Mouse (Mus musculus): Measurements from ENCODE around the gene Ftl1.
A peak's percentile ranks its signal among the peaks of the same experiment; 100 is the strongest.
"Not testable (repeated sequence)": the region's sequence is repeated elsewhere in the genome, so short reads cannot be mapped to it uniquely, and the experiment has no call there.

Ftl1 gene

GRCm38 (mm10) chr7:45476453-45476852, 16.8 kb upstream of the Ftl1 start:
- DNase-seq (ENCODE audit: low read depth, low spot score), result no peak

- DNase-seq (ENCODE audit: low read depth, low spot score), result no peak
Observed at GRCm38 (mm10) chr7:45475291-45475969, 15.7 kb upstream of the Ftl1 start.

DNA sequence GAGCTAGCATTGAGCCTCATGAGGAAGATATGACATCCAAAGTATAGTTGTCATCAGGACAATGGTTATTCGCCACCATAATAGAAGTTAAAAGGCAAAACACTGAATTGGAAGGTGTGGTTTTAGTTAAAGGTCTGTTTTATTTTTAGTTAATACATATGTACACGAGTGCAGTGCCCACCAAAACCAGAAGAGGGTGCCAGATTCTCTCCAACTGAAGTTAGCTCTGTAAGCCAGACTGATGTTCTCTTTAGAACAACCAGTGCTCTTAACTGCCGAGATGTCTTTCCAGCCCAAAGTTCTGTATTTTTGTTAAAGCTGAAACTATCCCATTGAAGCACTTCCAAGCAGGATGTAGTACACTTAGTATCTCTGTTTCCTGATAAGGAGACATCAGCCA, 11.2 kb upstream of the Ftl1 start:
- DNase-seq (ENCODE audit: low read depth, low spot score), result peak; percentile 65

DNA sequence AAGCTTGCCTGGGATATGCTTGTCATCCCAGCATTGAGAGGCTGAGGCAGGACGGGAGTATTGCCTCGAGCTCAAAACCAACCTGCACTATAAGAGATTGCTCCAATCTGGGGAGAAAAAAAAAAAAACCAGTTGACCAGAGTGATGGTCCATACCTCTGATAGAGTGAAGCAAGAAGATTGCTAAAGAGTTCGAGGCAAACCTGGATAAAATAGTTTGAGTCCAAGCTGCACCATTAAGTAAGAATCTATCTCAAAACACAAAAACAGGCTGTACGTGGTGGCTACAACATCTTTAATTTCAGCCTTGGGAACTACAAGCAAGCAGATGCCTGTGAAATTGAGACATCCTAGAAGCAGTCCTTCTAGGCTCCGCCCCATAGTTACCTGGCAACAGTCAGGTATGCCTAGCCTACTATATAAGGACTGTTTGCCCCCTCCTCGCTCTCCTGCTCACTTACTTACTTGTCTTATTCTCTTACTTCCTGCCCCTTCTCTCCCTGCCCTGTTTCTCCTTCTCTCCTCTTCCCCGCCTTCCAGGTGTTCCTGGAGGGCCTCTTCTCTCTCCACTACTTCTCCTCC, 7.5 kb upstream of the Ftl1 start:
- no peak for DNase-seq (ENCODE audit: low read depth, low spot score)

DNA sequence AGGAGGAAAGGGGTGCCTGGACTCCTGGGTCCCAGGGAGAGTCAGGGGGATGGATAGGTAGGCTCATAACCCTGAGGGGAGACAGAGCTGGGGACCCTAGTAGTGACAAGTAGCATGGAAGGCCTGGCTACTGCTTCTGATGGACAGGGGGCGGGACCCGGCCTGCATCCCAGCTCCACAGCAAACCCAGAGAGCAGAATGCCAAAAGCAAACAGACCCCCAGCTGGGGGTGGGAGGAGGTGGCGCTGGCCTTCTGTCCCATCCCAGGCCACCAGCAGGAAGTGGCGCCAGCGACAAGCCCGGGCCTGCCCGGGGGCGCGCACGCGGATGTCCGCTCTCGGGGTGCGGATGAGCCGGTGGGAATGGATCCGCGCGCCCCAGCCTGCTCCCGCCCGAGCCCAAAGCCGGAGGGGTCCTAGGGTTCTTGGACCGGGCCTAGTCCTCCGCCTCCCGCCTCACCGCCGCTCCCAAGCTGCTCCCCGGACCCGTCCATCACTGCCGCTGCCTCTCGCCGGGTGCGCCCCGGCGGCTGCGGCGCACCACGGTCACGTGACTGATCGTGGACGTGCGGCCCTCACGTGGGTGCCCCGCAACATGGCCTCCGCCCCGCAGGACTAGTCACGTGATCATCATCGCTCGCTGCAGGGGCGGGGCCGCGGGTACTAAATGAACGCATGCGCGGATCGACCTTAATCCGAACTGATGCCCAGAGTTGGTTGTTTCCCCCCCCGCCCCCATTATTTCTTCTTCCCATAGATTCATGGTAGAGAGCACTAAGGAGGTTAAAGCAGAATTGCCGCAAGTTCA, 6.8 kb upstream of the Ftl1 start, which contains the start of gene Bax:
TSS of gene Bax (minus strand) at position 616 of the 807 bp plus-strand sequence.
- DNase-seq (ENCODE audit: low read depth, low spot score), result peak; percentile 88

GRCm38 (mm10) chr7:45465549-45465948, 5.9 kb upstream of the Ftl1 start:
- no peak for DNase-seq (ENCODE audit: low read depth, low spot score)

GRCm38 (mm10) chr7:45465112-45465511, 5.4 kb upstream of the Ftl1 start:
- no peak for DNase-seq (ENCODE audit: low read depth, low spot score)

- no peak for DNase-seq (ENCODE audit: low read depth, low spot score)
Observed at GRCm38 (mm10) chr7:45463987-45464778, 4.5 kb upstream of the Ftl1 start.

DNA sequence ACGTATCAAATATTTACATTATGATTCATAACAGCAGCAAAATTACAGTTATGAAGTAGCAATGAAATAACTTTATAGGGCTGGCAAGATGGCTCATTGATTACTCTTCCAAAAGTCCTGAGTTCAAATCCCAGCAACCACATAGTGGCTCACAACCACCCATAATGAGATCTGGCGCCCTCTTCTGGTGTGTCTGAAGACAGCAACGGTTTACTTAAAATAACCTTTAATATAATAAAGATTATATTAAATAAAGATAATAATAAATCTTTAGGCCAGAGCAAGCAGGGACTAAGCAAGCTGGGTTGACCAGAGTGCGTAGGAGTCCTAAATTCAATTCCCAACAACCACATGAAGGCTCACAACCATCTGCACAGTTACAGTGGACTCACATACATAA, 3.2 kb upstream of the Ftl1 start:
- DNase-seq (ENCODE audit: low read depth, low spot score), result not testable (repeated sequence)

DNA sequence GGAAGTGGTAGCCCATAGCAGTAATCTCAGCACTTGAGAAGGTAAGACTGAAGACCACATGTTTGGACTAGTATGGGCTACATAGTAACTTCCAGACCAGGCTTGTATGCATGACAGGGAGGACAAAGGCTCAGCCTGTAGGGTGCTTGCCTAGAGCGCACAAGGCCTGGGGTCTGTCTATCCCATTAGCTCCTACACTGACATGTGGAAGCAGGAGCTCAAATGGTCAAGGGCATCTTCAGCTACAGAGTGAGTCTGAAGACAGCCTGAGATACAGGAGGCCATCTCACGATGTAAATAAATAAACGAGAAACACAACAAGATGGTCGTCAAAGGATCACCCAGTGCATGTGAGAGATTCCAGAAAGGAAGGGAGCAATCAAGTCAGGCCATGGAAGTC, 2.6 kb upstream of the Ftl1 start:
- DNase-seq (ENCODE audit: low read depth, low spot score), result no peak

GRCm38 (mm10) chr7:45461781-45462180, 2.1 kb upstream of the Ftl1 start:
- DNase-seq (ENCODE audit: low read depth, low spot score), result no peak

DNA sequence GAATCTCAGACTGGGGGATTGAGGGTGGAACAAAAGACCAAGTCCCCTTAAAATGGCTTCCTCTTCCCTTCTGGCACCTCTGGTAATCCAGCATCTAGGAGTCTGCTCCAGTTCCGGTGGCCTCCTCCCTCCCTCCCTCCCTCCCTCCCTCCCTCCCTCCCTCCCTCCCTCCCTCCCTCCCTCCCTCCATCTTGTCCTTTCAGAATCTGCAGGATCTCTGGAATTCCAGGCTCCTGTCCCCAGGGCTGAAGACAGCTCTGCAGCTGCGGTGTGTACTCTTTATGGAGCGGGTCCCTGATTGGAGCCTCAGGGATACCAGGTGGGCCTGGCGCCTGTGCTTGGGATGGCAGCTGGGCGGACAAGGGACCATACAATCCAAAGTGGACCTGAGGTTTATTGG, 1.6 kb upstream of the Ftl1 start:
- no peak for DNase-seq (ENCODE audit: low read depth, low spot score)

GRCm38 (mm10) chr7:45460860-45461314, 1.2 kb upstream of the Ftl1 start:
- DNase-seq (ENCODE audit: low read depth, low spot score), result peak; percentile 85

DNA sequence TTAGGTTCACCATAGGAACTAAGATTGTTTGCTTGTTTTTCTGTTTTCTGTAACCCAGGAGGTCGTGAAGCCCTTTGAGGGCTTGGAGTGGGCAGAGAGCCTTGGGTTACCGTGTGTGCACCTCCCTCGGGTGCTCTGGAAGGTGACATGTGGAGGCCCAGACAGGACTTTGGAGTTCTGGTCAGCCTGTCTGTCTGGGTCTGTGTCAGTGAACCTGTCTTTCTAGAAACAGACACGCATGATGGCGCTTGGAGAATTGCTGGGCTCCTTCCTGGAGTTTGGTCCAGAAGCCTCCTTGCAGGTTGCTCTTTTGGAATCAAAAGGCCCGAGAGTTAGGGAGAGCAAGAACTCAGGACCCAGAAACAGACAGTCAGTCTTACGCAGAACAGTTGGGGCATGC, 693 bp upstream of the Ftl1 start:
- no peak for DNase-seq (ENCODE audit: low read depth, low spot score)

GRCm38 (mm10) chr7:45458748-45459563, 728 bp downstream of the Ftl1 start:
- DNase-seq (ENCODE audit: low read depth, low spot score), result peak; percentile 58

- no peak for DNase-seq (ENCODE audit: low read depth, low spot score)
Observed at GRCm38 (mm10) chr7:45457204-45458060, 2.3 kb downstream of the Ftl1 start.

DNA sequence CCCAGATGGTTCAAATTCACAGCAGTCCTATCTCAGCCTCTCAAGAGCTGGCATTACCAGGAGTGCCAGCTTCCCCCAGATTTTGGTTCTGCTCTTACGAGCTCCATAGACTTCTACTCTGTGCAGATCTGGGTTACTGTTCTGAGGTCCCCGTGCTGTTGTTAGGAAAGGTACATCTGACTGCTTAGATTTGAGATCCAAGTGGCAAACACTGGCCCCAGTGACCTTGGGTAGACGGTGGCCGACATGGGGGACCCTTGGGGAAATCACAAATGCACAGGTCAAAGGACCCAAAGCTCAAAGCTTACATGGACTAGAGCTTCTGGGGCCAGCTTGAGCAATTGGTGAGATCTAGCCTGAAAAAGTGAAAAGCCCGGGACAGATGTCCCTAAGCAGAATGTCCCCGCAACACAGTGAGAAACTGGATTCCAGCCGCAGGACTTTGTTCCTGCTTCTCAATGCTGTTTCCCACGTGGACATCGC, 2.9 kb downstream of the Ftl1 start:
- DNase-seq (ENCODE audit: low read depth, low spot score), result no peak

GRCm38 (mm10) chr7:45455932-45456696, 3.6 kb downstream of the Ftl1 start:
- DNase-seq (ENCODE audit: low read depth, low spot score), result no peak

DNA sequence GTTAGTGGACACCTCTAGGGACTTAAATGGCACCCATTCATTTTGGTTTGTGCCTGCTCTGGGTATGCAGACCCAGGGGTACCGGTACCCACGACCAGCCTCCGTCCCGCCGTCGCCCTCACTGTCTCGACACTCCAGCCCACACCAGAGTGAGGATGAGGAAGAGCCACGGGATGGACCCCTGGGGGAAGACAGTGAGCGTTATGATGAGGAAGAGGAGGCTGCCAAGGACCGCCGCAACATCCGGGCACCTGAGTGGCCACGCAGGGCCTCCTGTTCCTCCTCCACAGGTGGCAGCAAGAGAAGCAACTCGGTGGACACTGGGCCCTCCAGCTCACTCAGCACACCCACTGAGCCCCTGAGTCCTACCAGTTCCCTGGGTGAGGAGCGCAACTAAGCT, 4.7 kb downstream of the Ftl1 start:
- no peak for DNase-seq (ENCODE audit: low read depth, low spot score)

All from c-Kit-negative CD71-positive TER-119-positive erythroid progenitor cells, embryonic 14.5 days (primary cell).